Mouse (Mus musculus): Measurements from ENCODE around the gene Cela3b.
A peak's percentile ranks its signal among the peaks of the same experiment; 100 is the strongest.
"Not testable (repeated sequence)": the region's sequence is repeated elsewhere in the genome, so short reads cannot be mapped to it uniquely, and the experiment has no call there.

Cela3b gene

GRCm38 (mm10) chr4:137461217-137461616 is 30.9 kb upstream of the Cela3b start:
- no peak for DNase-seq

- DNase-seq, result no peak
Measured at GRCm38 (mm10) chr4:137460676-137461075, 30.3 kb upstream of the Cela3b start.

GRCm38 (mm10) chr4:137458861-137459260 is 28.5 kb upstream of the Cela3b start:
- no peak for DNase-seq

GRCm38 (mm10) chr4:137458310-137458709 is 28.0 kb upstream of the Cela3b start:
- no peak for DNase-seq

- DNase-seq, result no peak
Measured at GRCm38 (mm10) chr4:137457292-137457691, 27.0 kb upstream of the Cela3b start.

- no peak for DNase-seq
Measured at GRCm38 (mm10) chr4:137456581-137456980, 26.2 kb upstream of the Cela3b start.

- no peak for DNase-seq
Measured at GRCm38 (mm10) chr4:137454582-137454981, 24.2 kb upstream of the Cela3b start.

- DNase-seq, result no peak
Measured at GRCm38 (mm10) chr4:137453234-137453767, 23.0 kb upstream of the Cela3b start, which contains the start of gene 1700013G24Rik. 1700013G24Rik (plus strand) TSS chr4:137453284.

GRCm38 (mm10) chr4:137452190-137452589 is 21.9 kb upstream of the Cela3b start:
- no peak for DNase-seq

- DNase-seq, result no peak
Measured at GRCm38 (mm10) chr4:137449715-137450114, 19.4 kb upstream of the Cela3b start.

- DNase-seq, result no peak
Measured at GRCm38 (mm10) chr4:137449132-137449531, 18.8 kb upstream of the Cela3b start.

- no peak for DNase-seq
Measured at GRCm38 (mm10) chr4:137448641-137449040, 18.3 kb upstream of the Cela3b start.

- DNase-seq, result peak; percentile 22 to 35
Measured at GRCm38 (mm10) chr4:137448197-137448596, 17.9 kb upstream of the Cela3b start.

GRCm38 (mm10) chr4:137447363-137448196 is 17.2 kb upstream of the Cela3b start:
- DNase-seq, result no peak

- DNase-seq, result no peak
Measured at GRCm38 (mm10) chr4:137445881-137446280, 15.5 kb upstream of the Cela3b start.

GRCm38 (mm10) chr4:137443625-137444024 is 13.3 kb upstream of the Cela3b start:
- peak; percentile 71 to 89 for DNase-seq

GRCm38 (mm10) chr4:137441332-137441731 is 11.0 kb upstream of the Cela3b start:
- no peak for DNase-seq

- no peak for DNase-seq
Measured at GRCm38 (mm10) chr4:137438842-137439241, 8.5 kb upstream of the Cela3b start.

GRCm38 (mm10) chr4:137436979-137437669 is 6.8 kb upstream of the Cela3b start:
- DNase-seq, result no peak

GRCm38 (mm10) chr4:137432700-137433550 is 2.6 kb upstream of the Cela3b start:
- not testable (repeated sequence) for DNase-seq

GRCm38 (mm10) chr4:137417712-137418564 is 12.4 kb downstream of the Cela3b start:
- no peak for DNase-seq

GRCm38 (mm10) chr4:137414936-137415335 is 15.4 kb downstream of the Cela3b start:
- no peak for DNase-seq
